Mouse (Mus musculus) CH12.LX (cell line): ENCODE results near the gene Mroh3.

Source experiments
- CHD2 ChIP-seq: IDR thresholded peaks from 2 replicates; pipeline ENCODE4 v1.6.1; 2011; ENCODE audit warnings: low read length, improper control_type of control experiment
- ELF1 ChIP-seq: IDR thresholded peaks from 2 replicates; pipeline ENCODE4 v1.6.1; 2014; ENCODE audit warnings: low read depth, mild to moderate bottlenecking, inconsistent platforms, low read length, improper control_type of control experiment
- KAT2A ChIP-seq: IDR thresholded peaks from 2 replicates; pipeline ENCODE4 v1.6.1; 2012; ENCODE audit warnings: low read length, improper control_type of control experiment, inconsistent platforms; ENCODE audit not compliant: insufficient replicate concordance
- MAFK ChIP-seq: IDR thresholded peaks from 2 replicates; pipeline ENCODE4 v1.6.1; 2011; ENCODE audit warnings: low read length, improper control_type of control experiment; ENCODE audit not compliant: insufficient replicate concordance
- POLR2A ChIP-seq: IDR thresholded peaks from 2 replicates; pipeline ENCODE4 v1.6.1; 2011; ENCODE audit warnings: low read depth, mild to moderate bottlenecking, improper control_type of control experiment, low read length
- USF2 ChIP-seq: conservative IDR thresholded peaks from 2 replicates; pipeline ENCODE4 v1.6.1; 2011; ENCODE audit warnings: low read depth, low read length, improper control_type of control experiment

DNA sequence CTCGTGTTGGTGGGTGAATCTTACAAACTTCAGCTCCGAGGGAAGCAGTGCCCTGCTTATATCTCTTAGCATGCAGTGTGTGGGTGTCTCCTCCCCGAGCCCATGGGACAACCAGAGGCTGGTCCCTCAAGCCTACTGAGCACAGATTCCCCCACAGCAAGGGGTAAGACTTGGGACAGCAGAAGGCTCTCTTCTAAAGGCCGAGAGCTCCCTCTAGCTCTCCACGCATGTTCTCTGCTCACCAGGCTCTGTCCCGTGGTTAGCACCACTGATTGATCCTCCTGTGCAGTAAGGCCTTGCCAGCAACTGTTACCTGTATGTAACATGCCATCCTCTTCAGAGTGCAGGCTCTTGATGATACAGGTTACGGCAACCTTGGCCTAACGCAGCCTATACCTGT lies 45.0 kb downstream of the Mroh3 start:
- TF ChIP-seq KAT2A = no peak
- TF ChIP-seq MAFK = no peak
- no peak for TF ChIP-seq POLR2A
- no peak for TF ChIP-seq CHD2
- no peak for TF ChIP-seq ELF1
- no peak for TF ChIP-seq USF2
